Mouse (Mus musculus): ENCODE results near the gene Art5.

Art5 gene

DNA sequence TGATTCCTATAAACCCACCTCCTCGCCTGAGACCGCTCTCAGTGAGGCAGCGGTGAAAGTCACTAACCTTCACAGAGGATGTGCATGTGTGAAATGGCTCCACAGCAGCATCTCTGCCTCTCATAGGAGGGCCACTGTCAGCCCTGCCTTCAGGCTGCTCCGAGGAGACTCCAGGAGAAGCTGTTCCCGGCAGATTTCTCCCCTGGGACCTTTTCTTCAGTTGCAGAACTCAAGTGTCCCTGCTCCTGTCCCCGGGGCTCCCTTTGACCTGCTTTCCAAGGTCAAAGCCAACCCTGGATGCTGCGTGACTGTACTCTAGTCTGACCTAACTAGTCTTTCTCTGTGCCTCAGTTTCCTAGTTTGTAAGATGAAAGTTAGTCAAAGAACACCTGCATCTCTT is at the start of gene Art5:
Art5 (minus strand) TSS at position 319 of the 400 bp plus-strand sequence.
- no peak for DNase-seq

DNA sequence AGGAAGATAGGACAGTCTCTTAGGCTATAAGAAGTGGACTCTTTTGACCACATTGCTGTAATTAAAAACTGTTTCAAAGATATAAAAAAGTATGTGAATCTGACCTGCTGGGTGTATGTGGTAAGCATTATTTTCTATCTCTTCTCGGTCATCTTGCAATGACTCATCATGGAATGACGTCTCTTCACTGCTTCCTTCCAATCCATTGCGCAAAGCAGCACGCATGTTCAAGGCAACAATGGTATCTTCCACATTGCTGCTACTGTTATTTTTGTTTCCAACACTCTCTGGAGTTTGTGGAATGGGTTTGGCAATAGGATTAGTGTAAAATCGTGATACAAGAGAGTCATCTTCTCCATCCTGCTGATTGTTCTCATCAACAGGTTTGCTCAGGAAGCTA is 44.4 kb upstream of the Art5 start:
- DNase-seq, result no peak

DNA sequence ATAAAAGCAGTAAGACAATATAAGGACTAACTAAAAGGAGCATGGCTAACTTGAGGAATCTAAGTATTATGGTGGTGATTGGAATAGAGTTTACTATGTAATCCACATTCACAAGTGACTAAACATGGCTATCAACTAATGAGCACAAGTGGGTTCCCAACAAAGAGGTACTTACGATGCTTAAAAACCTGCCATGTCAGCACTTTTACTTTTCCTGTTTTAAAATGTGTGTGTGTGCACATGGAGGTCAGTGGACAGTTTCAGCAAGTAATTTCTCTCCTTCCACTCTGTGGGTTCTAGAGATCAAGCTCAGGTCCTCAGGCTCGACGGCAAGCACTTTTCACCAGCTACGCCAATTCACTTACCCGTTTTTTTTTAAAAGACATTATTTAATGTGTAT is 28.6 kb upstream of the Art5 start:
- DNase-seq, result no peak

DNA sequence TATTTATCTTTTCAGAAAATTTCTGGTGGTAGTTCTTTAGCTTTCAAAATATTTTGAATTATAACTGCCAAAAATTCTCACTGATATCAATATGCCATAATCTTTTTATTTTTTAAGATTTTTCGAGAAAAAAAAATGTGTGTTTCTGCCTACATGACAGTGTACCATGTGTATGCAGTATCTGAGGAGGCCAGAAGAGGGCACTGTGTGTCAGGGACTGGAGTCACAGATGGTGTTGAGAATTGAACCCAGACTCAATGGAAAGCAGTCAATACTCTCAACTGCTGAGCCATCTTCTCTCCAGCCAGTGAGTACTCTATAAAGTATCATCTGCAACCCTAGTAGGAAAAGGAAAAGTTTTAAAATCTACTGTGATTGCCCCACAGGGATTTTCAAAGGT is 28.2 kb upstream of the Art5 start:
- DNase-seq, result no peak

DNA sequence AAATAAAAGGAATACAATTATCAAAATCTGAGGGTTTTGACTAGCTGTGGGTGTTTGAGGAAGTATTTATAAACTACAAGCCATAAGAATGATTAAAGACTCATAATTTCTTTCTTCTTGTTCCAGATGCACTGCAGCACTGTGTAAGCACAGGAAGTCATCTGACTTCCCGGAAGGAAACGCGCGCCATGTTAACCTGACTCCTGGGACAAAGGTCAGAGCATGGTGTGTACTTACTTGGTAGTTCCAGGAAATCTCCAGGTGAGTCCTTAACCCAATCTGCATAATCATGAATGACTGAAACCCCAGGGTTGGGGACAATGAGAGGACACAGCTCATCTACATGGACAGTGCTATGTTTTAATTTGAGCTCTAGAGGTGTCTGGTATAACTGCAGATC is 23.1 kb upstream of the Art5 start:
- DNase-seq, result no peak

DNA sequence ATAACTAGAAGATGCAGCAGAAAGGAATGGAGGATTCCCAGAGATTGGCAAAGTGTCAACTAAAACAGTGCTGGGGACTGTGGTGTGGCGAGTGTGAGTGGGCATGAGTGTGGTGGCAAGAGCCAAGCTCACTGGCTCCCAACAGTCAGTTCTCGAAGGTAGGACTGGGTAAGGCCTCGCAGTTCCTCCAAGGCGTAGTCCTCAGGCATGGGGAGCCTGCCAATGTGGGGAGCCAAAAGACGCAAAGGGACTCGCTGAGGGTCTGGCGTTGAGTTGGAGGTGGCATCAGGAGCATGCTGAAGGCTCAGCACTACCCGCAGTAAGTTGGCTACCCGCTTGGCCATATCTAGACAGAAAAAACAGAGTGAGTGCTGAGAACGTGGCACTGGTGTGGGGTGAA is 11.0 kb upstream of the Art5 start:
- no peak for DNase-seq

DNA sequence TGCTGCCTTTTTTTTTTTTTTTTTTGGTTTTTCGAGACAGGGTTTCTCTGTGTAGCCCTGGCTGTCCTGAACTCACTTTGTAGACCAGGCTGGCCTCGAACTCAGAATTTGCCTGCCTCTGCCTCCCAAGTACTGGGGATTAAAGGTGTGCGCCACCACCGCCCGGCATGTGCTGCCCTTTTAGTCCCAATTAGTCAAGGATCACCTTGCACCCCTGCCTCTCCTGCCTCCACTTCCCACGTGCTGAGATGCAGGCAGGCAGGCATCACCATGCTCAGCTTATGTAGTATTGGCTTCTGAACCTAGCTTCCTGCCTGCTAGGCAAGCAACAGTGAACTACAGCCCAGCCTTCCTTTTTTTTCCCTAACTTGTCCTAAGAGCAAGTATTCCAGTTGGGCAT is 8.1 kb upstream of the Art5 start:
- DNase-seq, result no peak

DNA sequence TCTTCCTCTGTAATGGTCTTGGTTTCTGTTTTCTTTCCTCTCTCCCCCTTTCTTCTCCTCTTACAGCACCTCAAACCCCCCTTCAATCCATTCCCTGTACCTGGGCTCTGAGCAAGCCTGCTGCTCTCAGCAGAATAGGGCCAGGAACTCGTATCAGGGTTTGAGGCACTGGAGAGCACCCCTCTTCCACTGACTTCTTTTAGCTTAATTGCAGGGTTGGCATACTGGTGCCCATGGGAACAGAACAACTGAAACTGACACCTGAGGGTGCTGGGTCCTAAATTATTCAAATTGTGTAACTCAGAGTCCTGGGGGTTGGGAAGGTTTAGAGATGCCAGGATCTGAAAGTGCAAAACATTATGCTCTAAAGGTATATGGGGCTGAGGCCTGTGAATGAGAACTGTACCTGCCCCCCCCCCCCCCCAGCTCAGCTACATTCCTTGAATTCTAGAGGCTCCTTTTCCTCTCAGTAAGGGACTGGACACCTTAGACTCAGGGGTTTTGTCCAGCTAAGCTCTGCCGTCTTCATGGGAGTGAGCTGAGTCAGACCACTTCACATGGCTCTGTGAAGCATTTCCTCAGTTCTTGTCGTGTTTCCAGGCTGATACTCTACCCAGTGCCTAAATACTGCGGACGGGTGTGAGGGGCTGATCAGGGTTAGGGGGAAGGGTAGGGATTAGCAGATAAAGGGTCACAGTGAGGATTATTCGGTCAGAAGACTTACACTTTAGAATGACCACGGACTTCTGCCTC is 7.5 kb upstream of the Art5 start, which contains the start of gene Chrna10:
Chrna10 (minus strand) TSS at position 250 of the 753 bp plus-strand sequence.
- no peak for DNase-seq

DNA sequence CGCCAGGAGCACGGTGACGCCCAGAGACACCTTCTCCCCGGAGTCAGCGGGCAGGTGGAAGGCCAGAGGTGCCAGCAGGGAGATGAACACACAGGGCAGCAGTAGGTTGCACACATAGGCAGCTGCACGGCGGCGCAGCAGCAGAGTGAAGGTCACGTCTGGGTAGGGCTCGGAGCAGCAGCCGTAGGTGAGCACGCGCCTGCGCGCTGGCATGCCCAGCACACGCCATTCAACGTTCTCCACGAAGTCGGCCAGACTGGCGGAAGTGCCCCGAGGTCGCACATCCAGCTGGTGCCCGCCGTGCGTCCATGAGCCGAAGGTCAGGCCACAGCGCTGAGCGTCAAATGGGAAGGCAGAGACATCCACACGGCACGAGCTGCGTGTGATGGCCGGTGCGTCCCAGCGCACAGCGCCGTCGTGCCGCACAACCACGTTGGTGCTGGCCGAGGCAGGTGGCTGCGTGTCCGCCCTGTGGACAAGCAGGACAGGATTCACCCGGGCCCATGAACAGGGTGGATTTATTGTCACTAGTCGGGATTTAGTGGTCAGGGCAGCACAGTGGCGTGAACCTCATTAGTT is 4.0 kb upstream of the Art5 start:
- DNase-seq, result no peak

DNA sequence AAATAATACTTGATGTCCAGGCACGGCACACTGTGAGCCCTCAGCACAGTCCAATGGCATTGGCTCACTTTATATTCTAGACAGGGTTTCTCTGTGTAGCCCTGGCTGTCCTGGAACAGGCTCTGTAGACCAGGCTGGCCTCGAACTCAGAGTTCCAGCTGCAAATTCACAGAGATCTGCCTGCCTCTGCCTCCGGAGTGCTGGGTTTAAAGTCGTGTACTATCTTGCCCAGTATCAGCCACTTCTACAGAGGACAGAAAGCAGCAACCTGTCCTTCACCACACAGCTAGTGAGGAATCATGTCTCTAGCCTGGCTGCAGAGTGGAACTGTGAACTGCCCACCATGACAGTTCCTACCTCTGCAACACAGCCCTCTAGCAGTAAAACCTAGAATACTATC is 457 bp upstream of the Art5 start:
- DNase-seq, result no peak

DNA sequence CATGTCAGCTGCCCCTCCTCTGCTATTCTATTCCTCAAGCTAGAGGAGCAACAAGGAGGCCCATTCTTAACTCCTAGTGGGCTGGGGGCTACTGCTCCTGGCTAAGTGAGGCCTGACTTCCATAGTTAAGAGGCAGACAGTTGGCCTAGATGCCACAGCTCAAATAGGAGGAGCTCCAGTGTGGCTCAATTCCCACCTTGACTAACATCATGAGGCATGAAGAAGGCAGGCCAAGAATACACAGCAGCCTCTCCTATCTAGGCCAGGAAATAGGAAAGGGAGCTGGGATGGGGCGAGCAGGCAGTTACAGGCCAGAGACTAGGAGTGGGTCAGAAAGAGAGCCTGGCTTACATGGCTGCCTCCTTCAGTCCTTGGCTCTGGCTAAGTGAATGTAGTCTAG is 1.1 kb downstream of the Art5 start:
- no peak for DNase-seq

DNA sequence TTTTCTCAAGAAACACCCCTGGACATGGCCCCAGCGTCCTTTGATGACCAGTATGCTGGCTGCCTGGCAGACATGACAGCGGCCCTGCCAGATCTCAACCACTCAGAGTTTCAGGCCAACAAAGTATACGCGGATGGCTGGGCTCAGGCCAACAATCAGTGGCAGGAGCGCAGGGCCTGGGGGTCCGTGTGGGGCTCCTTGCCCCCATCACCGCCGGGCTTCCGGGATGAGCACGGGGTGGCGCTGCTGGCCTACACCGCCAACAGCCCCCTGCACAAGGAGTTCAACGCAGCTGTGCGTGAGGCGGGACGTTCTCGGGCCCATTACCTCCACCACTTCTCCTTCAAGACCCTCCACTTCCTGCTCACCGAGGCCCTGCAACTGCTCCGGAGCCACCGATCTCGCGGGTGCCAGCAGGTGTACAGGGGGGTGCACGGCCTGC is 2.6 kb downstream of the Art5 start:
- DNase-seq, result no peak

DNA sequence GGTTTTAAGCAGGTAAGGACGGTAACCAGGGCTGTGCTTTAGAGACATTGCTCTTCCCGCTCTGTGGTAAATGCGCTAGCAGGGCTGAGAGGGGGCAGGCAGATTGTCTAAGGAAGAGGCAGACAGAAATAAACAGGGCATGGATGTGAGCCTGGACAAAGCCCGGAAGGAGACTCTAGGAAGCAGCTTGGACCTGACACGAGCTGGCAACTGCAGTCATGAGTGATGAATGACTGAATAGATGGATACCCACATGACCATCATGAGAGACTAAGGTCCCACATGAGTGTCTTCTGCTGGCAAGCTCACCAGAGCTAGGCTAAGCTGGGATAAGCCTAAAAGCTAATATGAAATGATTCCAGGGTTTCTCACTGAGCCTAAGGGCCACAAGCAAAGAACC is 5.2 kb downstream of the Art5 start:
- DNase-seq, result peak; percentile 66

DNA sequence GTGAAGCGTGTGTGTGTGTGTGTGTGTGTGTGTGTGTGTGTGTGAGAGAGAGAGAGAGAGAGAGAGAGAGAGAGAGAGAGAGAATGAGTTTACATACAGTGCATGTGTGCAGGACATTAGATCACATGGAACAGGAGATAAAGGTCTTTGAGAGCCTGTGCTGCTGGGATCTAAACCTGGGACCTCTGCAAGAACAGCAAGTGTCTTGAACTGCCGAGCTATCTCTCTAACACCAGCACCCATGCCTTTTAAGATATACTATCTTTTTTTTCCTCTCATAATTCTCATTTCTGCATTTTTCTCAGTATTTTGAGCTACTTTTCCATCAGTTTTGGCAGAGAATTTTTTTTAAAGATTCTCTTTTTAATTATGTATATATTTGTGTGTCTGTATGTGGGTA is 5.7 kb downstream of the Art5 start:
- DNase-seq, result no peak

DNA sequence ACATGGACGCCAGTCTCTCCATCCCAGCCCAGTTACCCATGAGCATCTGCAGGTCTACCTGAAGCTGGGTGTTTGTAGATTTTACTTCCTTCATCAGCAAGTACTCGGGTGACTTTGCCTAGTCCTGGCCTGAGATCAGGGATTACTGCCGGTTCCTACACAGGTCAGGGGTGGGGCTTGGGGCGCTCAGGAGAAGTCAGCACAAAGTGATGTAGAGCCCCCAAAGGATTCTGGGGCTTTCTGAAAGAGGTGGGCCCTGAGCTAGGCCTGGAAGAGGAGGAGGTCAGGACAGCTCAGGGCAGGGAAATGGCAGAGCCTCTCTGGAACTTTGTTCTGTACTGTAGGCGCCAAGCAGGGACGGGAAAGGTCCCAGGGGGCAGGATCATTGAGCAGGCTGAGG is 6.6 kb downstream of the Art5 start:
- no peak for DNase-seq

DNA sequence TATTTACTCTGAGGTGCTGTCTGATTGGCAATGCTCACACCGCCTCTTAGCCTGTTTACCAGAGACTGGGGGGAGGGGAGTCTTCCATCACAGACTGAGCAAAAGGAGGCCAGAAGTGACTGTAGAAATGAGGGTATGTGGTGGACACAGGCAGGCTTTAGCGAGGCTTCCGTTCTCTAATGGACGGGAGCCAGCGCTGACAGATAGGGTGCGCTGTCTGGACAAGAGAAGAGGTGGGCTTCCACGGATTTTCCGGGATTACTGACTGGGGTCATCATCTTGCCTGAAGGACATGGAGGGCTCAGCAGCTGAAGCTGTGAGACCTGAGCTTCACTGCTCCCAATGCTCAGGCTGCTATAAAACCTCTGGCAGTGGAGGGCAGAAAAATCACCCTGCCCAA is 7.0 kb downstream of the Art5 start:
- no peak for DNase-seq

DNA sequence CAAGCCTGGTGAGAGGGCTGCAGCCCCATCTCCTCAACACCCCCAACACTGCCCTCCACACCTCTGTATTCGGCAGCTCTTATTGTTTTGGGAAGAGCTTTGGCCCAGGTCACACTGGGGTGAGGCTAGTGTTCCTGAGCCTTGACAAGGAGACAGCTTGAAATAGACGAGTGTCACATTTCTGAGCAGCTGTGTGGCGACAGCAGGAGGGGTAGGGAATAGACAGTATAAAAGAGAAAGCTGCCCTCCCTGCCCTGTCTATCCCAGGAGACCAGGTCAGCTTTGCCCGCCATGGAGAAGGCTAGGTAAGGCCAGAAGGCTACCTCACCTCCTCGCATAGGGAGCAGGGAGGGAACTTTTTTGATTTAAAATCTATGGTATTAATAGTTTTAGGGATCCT is 7.8 kb downstream of the Art5 start, which contains the start of gene Art1:
Art1 (plus strand) TSS at position 257 of the 400 bp plus-strand sequence.
- no peak for DNase-seq

DNA sequence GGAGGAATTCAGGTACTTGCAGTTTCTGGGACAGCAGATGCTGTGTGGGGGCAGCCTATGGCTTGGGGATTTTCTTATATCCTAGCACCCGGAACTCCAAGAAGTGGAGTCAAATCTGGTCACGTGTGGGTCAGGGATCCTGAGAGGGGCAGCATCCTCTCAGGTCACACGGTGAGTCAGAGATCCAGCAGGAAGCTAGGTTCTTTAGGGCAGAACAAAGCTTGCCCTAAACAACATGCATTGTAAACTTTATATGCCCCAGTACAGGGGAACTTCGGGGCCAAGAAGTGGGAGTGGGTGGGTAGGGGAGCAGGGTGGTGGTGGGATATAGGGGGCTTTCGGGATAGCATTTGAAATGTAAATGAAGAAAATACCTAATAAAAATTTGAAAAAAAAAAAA is 8.4 kb downstream of the Art5 start:
- no peak for DNase-seq

DNA sequence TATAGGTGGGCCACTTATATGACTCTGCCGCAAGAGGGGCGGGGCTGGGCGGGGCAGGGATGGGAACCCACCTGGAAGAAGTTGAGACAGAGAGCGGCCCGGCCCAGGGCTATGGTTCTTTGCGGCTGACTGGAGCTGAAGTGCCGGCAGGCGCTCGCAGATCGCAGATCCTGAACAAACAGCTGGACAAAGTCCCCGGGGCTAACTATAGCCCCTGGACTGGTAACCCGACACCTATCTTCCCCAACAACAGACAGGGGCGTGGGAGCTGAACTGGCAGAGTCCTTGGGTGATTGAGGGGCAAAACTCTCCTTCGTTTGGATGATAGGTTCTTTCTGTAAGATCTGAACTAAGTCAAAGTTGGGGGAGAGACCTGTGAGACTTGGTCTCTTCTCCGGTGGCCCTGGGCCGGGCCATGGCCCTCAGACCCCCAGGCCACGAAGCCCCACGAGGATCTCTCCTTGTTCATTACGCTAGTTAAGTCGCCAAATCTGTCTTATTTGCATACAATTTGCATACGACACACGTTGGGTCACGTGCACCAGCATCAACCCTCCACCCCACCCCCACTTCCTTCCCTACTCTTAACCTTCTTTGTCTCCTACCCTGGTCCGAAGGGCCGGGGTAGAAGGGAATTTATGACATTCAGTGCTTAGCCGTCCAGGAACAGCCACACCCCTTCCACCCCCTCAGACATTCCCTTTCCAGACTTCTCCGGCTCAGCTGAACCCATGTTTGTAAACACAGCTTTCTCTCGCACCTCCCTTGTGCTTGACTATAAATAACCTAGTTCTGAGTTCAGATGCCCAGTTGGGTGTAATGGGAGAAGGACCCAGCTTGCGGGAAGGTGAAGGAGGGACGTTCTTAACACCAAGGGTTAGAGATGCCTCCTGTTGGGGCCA is 9.3 kb downstream of the Art5 start:
- no peak for DNase-seq

DNA sequence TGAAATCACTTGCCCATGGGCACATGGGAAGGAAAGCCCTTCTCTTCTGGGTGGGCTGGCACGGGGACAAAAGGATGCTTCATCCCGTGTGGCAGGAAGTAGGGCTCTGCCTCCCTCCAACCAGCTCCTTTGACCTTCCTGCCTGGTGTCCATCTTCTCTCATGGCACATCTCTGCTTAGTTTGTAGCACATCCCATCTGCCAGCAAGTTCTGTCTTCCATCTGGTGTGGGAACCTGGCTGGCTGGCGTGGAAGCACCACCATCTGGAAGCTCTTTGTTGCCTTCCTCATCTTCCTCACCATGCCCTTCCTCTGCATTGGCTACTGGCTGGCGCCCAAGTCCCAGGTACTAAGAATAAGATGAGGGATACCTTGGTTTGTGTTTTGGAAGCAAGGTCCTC is 22.0 kb downstream of the Art5 start:
- peak; percentile 52 for DNase-seq

DNA sequence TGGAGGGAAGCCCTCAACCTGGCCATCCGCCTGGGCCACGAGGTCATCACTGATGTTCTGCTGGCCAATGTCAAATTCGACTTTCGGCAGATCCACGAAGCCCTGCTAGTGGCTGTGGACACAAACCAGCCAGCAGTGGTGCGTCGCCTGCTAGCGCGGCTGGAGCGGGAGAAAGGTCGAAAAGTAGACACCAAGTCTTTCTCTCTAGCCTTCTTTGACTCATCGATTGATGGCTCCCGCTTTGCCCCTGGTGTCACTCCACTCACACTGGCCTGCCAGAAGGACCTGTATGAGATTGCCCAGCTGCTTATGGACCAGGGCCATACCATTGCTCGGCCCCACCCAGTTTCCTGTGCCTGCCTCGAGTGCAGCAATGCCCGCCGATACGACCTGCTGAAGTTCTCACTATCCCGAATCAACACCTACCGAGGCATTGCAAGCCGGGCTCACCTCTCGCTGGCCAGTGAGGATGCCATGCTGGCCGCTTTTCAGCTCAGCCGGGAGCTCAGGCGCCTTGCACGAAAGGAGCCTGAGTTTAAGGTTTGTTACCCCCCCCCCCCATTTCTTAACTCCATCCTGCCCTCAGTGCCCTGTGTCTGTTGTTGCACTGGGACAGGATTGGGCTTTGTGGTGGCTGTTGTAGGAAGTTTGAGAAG is 25.1 kb downstream of the Art5 start:
- no peak for DNase-seq

DNA sequence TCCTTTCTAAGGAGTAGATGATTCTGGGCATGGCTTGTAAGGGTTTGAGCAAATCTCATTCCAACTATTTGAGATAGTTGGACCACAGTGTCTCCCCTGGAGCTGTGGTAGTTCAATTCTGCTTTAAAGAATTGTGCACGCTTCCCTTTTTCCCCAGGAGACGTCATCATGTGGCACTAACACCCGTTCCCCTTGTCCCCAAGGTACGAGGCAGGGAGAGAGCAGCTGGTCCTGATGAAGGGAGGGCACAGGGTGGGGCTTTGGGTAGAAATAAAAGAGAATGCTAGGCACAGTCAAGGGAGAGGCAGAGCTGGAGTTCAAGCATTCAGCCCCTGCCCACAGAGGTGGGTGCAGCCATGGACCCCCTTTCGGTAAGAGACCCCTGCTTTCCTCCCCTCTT is 26.5 kb downstream of the Art5 start, which contains the start of gene Trpc2:
Trpc2 (plus strand) TSS at position 301 of the 400 bp plus-strand sequence.
- no peak for DNase-seq

DNA sequence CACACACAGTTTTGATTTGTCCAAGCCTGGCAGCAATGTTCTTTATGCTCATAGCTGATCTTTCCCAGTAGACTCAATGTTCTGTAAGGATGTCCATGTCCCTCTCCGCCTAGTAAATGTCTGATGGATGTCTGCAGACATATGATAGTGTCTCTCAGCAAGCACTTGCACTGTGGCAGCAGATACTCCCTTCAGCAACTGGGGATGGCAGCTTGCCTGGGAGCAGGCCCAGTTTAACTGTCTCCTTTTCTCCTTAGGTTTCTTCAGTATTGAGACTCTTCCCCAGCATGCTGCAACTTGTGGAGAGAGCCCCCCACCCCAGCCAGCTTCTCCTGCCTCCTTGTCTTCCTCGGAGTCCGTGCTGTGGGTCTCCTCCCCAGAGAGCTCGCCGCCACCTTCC is 27.5 kb downstream of the Art5 start:
- DNase-seq, result no peak

Measured in cerebellum, adult 11-12 months (tissue).